Mouse (Mus musculus) spleen, embryonic (tissue): ENCODE results near the gene Kcnma1.

Source experiments
- CTCF ChIA-PET: fragments of 350-600 bp; sonication (Branson Sonifier 250); formaldehyde crosslinking; loops from one replicate; lab custom pipeline; 2022; lab: Charles Lee

Gene Kcnma1

DNA sequence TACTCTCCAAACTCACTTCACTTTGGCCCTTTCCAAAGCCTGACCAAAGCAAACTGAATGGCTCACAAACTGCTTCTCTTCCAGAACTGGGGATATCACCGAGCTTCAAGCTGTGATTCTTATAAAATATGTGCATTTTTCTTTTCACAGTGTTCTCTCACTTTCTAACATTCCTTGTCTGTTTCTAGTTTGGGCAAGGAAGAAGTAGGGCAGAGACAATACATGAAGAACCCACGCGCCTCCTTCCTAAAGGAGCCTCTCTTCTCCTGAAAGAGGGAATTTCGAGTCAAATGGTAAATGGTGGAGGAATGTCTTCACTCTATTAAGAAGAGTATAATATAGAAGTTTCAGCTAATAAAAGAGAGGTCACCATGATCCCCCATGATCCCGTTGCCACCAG lies 709.0 kb downstream of the Kcnma1 start:
- CTCF ChIA-PET: no interaction called here

GRCm38 (mm10) chr14:23300443-23300842 lies 713.8 kb downstream of the Kcnma1 start:
- CTCF ChIA-PET: no interaction called here

- CTCF ChIA-PET: no interaction called here
These were observed 723.7 kb downstream of the Kcnma1 start for GRCm38 (mm10) chr14:23290634-23291033.

DNA sequence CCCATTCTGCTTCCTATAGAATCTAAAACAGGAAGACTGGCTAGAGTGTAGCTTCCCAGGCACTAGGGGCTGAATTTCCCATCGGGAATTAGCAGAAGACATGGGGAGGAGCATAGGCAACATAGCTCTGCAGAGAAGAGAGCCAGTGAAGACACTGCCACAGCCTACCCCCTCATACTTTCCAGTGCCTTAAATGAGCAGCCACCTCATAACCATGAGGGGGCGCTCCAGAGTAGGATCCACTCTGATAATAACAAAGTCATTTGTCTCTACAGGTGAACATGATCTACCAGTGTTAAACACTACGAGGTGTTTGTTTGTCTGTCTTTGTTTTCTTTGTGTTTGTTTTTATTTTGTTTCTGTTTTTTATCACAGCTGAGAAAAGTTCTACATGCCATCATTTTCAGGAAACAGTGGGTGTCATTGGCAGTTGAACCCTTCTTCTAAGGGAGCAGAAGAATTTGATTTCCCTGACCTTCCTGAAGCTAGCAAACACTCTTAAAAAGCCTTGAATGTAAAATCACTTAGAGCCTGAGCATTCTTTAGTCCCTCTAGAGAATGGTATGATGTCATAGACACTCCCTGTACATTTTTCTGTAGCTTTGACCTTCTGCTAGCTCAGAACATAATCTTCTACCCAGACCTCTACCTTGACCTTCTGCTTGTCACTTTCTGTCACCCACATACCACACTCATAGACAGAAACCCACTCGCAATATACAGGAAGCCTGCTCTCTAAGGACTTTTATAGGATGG lies 747.6 kb downstream of the Kcnma1 start:
- CTCF ChIA-PET: interaction anchor here (0.7 kb wide), 1 partner anchor 578 kb away, joined by 4 read pairs; no protein-coding TSS in a partner anchor

GRCm38 (mm10) chr14:23253154-23253553 lies 761.1 kb downstream of the Kcnma1 start:
- CTCF ChIA-PET: no interaction called here

GRCm38 (mm10) chr14:23244446-23244845 lies 769.8 kb downstream of the Kcnma1 start:
- CTCF ChIA-PET: no interaction called here

GRCm38 (mm10) chr14:23243857-23244256 lies 770.4 kb downstream of the Kcnma1 start:
- CTCF ChIA-PET: no interaction called here
